Mouse (Mus musculus) gonadal fat pad, adult 2 months (tissue): Measurements from ENCODE around the gene Prl8a1. TPM values are rescaled to one million over a fixed set of nuclear protein-coding genes. Genes with fewer than 3 reads are reported as not detected.

Source experiments
- DNase-seq: peaks from one replicate; pipeline ENCODE4 v3.0.0-alpha.2; 2012; ENCODE audit warnings: low read depth
- polyA plus RNA-seq: library from polyadenylated mRNA; depleted of rRNA; stranded (reverse); fragments of >200 nt; gene quantifications from 2 replicates; pipeline ENCODE4 v1.2.3, GENCODE M21; 2012; rRNA removed

The Prl8a1 gene
- polyA plus RNA-seq, result not detected in 2 replicates

DNA sequence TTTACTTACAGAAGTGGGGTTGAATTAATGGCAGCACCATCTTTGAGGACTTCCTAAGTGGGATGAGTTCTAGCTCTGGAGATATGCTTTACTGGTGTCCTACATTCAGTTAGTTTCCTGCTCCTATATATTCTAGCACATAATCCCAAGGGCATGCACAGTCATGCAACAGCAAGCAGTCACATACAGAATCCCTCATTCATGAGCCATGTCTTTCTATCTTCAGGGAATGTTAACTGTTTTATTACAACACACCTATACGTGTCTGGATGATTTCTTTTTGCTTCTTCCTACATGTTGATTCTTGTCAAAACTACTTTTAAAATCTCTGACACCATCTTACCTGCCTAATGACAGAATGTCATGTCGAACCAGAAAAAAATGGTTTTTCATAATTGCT is at the start of gene Prl8a1:
TSS of gene Prl8a1 (minus strand) at position 101 of the 400 bp plus-strand sequence.
- DNase-seq, result no peak

DNA sequence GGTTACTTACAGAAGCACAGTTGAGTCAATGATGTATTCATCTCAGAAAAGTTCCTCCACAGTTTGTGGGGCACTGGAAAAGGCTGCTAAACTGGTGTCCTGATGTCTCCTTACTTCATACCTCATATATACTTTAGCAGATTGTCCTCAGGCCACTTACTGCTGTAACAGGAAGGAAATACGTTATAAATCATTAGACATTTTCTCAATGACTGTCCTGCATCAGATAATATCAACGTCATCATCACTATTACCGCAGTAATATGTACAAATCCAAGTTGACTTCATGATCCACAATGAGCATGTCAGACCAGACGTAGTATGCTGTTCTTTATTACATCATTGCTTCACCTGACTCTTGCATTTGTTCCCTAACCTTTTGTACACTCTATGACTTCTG is 28.5 kb upstream of the Prl8a1 start, which contains the start of gene Prl7b1:
TSS of gene Prl7b1 (minus strand) at position 101 of the 400 bp plus-strand sequence.
- no peak for DNase-seq

DNA sequence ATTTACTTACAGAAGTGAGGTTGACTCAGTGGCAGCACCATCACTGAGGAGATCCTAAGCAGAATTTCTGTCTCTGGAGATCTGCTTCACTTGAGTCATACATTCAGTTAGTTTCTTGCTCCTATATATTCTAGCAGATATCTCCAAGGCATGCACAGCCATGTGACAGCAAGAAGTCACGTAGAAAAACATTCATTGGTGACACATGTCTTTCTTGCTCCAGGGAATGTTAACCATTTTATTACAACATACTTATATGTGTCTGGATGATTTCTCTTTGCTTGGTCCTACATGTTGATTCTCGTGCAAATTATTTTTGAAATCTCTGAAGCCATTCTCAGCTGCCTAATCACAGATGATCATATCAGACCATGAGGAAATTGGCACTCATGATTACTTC is 17.5 kb downstream of the Prl8a1 start, which contains the start of gene Prl8a9:
TSS of gene Prl8a9 (minus strand) at position 101 of the 400 bp plus-strand sequence.
- no peak for DNase-seq

DNA sequence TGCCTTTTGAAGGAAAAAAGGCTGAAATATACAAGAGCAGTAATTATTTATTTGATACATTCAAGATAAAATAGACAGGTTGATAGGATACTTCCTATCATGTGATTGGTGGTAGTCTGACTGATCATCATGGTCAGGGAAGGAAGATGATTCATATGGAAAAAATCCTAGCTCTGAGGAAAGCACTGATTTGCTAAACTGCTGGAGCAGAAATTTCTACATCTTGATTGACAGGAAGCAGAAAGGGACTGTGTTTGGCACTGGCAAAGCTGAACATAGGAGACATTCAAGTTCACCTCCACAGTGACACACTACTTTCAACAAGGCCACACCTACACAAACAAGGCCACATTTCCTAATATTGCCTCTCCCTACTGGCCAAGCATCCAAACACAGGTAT is 28.6 kb downstream of the Prl8a1 start:
- no peak for DNase-seq

Other genes starting within 250 kb of the Prl8a1 start
- not detected in 2 replicates for gene Prl8a2, start 236.5 kb downstream of the Prl8a1 start, polyA plus RNA-seq
- gene Prl2b1, start 191.3 kb downstream of the Prl8a1 start, polyA plus RNA-seq, result not detected in 2 replicates
- not detected in 2 replicates for gene Prl8a6, start 143.5 kb downstream of the Prl8a1 start, polyA plus RNA-seq
- gene Prl8a8, start 69.0 kb downstream of the Prl8a1 start, polyA plus RNA-seq, result not detected in 2 replicates
- not detected in 2 replicates for gene Prl8a9, start 17.6 kb downstream of the Prl8a1 start, polyA plus RNA-seq
- not detected in 2 replicates for gene Prl7b1, start 28.4 kb upstream of the Prl8a1 start, polyA plus RNA-seq
- gene Prl7a1, start 60.3 kb upstream of the Prl8a1 start, polyA plus RNA-seq, result not detected in 2 replicates
- gene Prl7a2, start 85.9 kb upstream of the Prl8a1 start, polyA plus RNA-seq, result not detected in 2 replicates
- gene Prl7d1, start 134.6 kb upstream of the Prl8a1 start, polyA plus RNA-seq, result not detected in 2 replicates
- not detected in 2 replicates for gene Prl7c1, start 198.6 kb upstream of the Prl8a1 start, polyA plus RNA-seq
- gene Prl2a1, start 219.5 kb upstream of the Prl8a1 start, polyA plus RNA-seq, result not detected in 2 replicates